In the genomic region with DNA sequence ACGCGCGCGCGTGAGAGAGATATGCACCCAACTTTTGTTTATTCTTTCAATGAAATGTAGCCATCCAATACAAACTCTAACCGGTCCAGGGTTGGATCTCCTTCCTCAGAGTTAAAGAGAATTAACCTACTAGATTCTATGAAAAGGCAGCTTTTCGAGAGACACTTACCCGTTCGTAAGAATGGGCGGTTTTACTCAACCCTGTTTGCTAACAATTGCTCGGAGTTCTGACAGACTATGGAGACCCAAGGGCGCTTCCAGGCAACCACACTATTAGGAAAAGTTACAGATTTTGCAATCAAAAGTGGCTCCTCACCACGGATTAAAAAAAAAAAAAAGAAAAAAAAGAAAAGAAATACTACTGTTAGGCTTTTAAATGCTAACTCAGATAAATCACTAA, we compare ENCODE assay signal across 8 mouse cellular contexts. TPM values are rescaled to one million over a fixed set of nuclear protein-coding genes. Genes with fewer than 3 reads are reported as not detected.
A peak's percentile ranks its signal among the peaks of the same experiment; 100 is the strongest.
DNase-seq lines count a peak whose midpoint lies in the region; ATAC-seq and TF ChIP-seq lines count a peak whose summit lies in the region.

No protein-coding gene starts in this region.

- H3K36me3 ChIP-seq in hindbrain, embryonic 11.5 days (ENCODE audit: control insufficient read depth, insufficient read depth, low read length): no peaks in the 10 kb centered on the region
- no peaks in the 10 kb centered on the region for H3K36me3 ChIP-seq in macrophage (ENCODE audit: inconsistent target)

- no peaks in the 10 kb centered on the region for H3K9me3 ChIP-seq in hindbrain, embryonic 11.5 days (ENCODE audit: control insufficient read depth, low read length)

- peaks cover 39% of the 10 kb centered on the region for H3K79me2 ChIP-seq in macrophage (ENCODE audit: inconsistent target)

- WGBS in hindbrain, embryonic 11.5 days: 3% methylated on average over 13 of the region's 13 CpGs
- WGBS in macrophage (ENCODE audit: missing documents): 34% methylated on average over 10 of the region's 13 CpGs

- peak overlapping the region; percentile 93; the same call in 1 of the 2 replicates for H3K27ac ChIP-seq in gastrocnemius, adult 2 months
- H3K27ac ChIP-seq in hindbrain, embryonic 11.5 days (ENCODE audit: low read depth, low read length): peak overlapping the region; percentile 73; the same call in 1 of the 2 replicates
- peak overlapping the region; percentile 92 for H3K27ac ChIP-seq in macrophage

- no peak for DNase-seq in gastrocnemius, adult 2 months
- no peak for DNase-seq in gastrocnemius, postnatal 36 days
- peak; percentile 46 for DNase-seq in Muller cell, postnatal 12 days (ENCODE audit: inconsistent ontology term)
- DNase-seq in hindbrain, embryonic 11.5 days (ENCODE audit: low spot score): no peak
- DNase-seq in right cerebral cortex, adult 18-20 months: no peak
- no peak for DNase-seq in gastrocnemius, adult 18-20 months (ENCODE audit: low spot score)
- DNase-seq in thymus, postnatal 0 days (ENCODE audit: low spot score): no peak

- ATAC-seq in hindbrain, embryonic 11.5 days (ENCODE audit: low FRiP score): no peak

- intact Hi-C loops in gastrocnemius, adult 2 months (cut with DNase I): no loop called here
- intact Hi-C loops in gastrocnemius, postnatal 36 days (cut with DNase I): no loop called here

- no peaks in the 10 kb centered on the region for H3K27me3 ChIP-seq in hindbrain, embryonic 11.5 days (ENCODE audit: control insufficient read depth, insufficient read depth, low read length)

- no peaks in the 10 kb centered on the region for H3K4me1 ChIP-seq in hindbrain, embryonic 11.5 days (replicated peaks; ENCODE audit: control insufficient read depth, insufficient read depth, low read length)

- H3K9ac ChIP-seq in hindbrain, embryonic 11.5 days (ENCODE audit: low read depth, low read length): no peak overlapping the region; the same call in 1 of the 2 replicates

- H3K4me3 ChIP-seq in gastrocnemius, adult 2 months: peak overlapping the region; percentile 94
- H3K4me3 ChIP-seq in hindbrain, embryonic 11.5 days (ENCODE audit: low read depth, low read length): peak overlapping the region; percentile 70
- H3K4me3 ChIP-seq in macrophage (ENCODE audit: inconsistent target): 0 out of 2 replicates have a peak overlapping the region, but pooled peaks have one; percentile 40

- H3K4me2 ChIP-seq in hindbrain, embryonic 11.5 days (replicated peaks; ENCODE audit: low read depth, low read length): peak overlapping the region; percentile 80

- no peak for TF ChIP-seq CTCF in gastrocnemius, adult 2 months (IDR thresholded peaks at IDR 0.05)

RNA-seq across cellular contexts. Expression of gene Dse, which starts 0.5 kb away (rescaled TPM):
- 1 to 10 TPM; 4.2 to 4.5 TPM for total RNA-seq in gastrocnemius, adult 2 months (2021)
- total RNA-seq in gastrocnemius, postnatal 36 days (2021): 1 to 10 TPM; 3.5 to 4.5 TPM
- polyA plus RNA-seq in hindbrain, embryonic 11.5 days (2014; fragmentation: Nextera tagmentation; extraction: Ambion mirVana): 22.2 and 25.6 TPM in 2 replicates
- total RNA-seq in macrophage (2018; cell fraction: chromatin; rRNA removed): 100 to 1,000 TPM; 111 to 566 (median 290) TPM
- total RNA-seq in macrophage (2018; cell fraction: cytosol; rRNA removed): 100 to 1,000 TPM; 101 to 200 (median 136) TPM
- 100 to 1,000 TPM; 148 to 576 (median 332) TPM for total RNA-seq in macrophage (2018; cell fraction: nucleus; rRNA removed)
- 52.7 to 100 TPM (median 77.5 TPM) in 3 replicates for polyA plus RNA-seq in macrophage (2018)
- total RNA-seq in gastrocnemius, adult 18-20 months (2021): 1 to 10 TPM; 2.9 to 5.1 TPM
- polyA plus RNA-seq in thymus, postnatal 0 days (2015; fragmentation: Nextera tagmentation; extraction: Ambion mirVana): 5.1 and 5.5 TPM in 2 replicates

Comparison
In these comparisons a context has a peak if more than half of its experiments do, and no peak if none do; other contexts are left out.
1. H3K4me3 ChIP-seq: peak in every context shown above with its lines; median percentile 94 in gastrocnemius, adult 2 months; 70 in hindbrain, embryonic 11.5 days; 40 in macrophage.